Mouse (Mus musculus) c-Kit-negative CD71-positive TER-119-positive erythroid progenitor cells, embryonic 14.5 days (primary cell): ENCODE results near the gene Wdr89.

Experiments
- DNase-seq: peaks from one replicate; pipeline ENCODE4 v3.0.0-alpha.2; 2013; ENCODE audit warnings: low read depth, low spot score

Gene Wdr89

GRCm38 (mm10) chr12:75616158-75616791, 53.1 kb downstream of the Wdr89 start:
- no peak for DNase-seq

- DNase-seq: no peak
Measured at GRCm38 (mm10) chr12:75615556-75615955, 53.8 kb downstream of the Wdr89 start.

GRCm38 (mm10) chr12:75612711-75613110, 56.6 kb downstream of the Wdr89 start:
- no peak for DNase-seq

- DNase-seq: no peak
Measured at GRCm38 (mm10) chr12:75599490-75599889, 69.8 kb downstream of the Wdr89 start.

GRCm38 (mm10) chr12:75598988-75599387, 70.3 kb downstream of the Wdr89 start:
- DNase-seq: no peak

- DNase-seq: no peak
Measured at GRCm38 (mm10) chr12:75597707-75598106, 71.6 kb downstream of the Wdr89 start.

- DNase-seq: peak; percentile 97
Measured at GRCm38 (mm10) chr12:75596154-75597002, 73.0 kb downstream of the Wdr89 start, which contains the start of gene Ppp2r5e. TSS of gene Ppp2r5e (minus strand) at chr12:75596245.

GRCm38 (mm10) chr12:75595291-75596153, 73.8 kb downstream of the Wdr89 start:
- peak; percentile 30 for DNase-seq

GRCm38 (mm10) chr12:75594404-75594803, 74.9 kb downstream of the Wdr89 start:
- no peak for DNase-seq

GRCm38 (mm10) chr12:75593817-75594216, 75.5 kb downstream of the Wdr89 start:
- DNase-seq: no peak

- DNase-seq: no peak
Measured at GRCm38 (mm10) chr12:75587501-75587900, 81.8 kb downstream of the Wdr89 start.

- DNase-seq: no peak
Measured at GRCm38 (mm10) chr12:75583776-75584175, 85.6 kb downstream of the Wdr89 start.
